Mouse (Mus musculus): ENCODE data around the gene Praf2. TPM values are rescaled to one million over a fixed set of nuclear protein-coding genes. Genes with fewer than 3 reads are reported as not detected.

Praf2 gene
- polyA plus RNA-seq (2015; fragmentation: Nextera tagmentation; extraction: Ambion mirVana): 17.1 and 24.0 TPM in 2 replicates

GRCm38 (mm10) chrX:7728215-7728921 is at the start of gene Praf2:
TSS of gene Praf2 (plus strand) at chrX:7728439.

GRCm38 (mm10) chrX:7680864-7681263 is 47.4 kb upstream of the Praf2 start, which contains the start of gene Magix:
TSS of gene Magix (minus strand) at chrX:7681251.

GRCm38 (mm10) chrX:7696954-7697381 is 31.3 kb upstream of the Praf2 start, which contains the start of gene Gpkow:
TSS of gene Gpkow (plus strand) at chrX:7697131.

GRCm38 (mm10) chrX:7714135-7714899 is 13.9 kb upstream of the Praf2 start, which contains the start of gene Wdr45:
TSS of gene Wdr45 (plus strand) at chrX:7714333.

GRCm38 (mm10) chrX:7721514-7722281 is 6.5 kb upstream of the Praf2 start, which contains the start of gene Gm45208:
TSS of gene Gm45208 (plus strand) at chrX:7722245.

GRCm38 (mm10) chrX:7750432-7751116 is 22.3 kb downstream of the Praf2 start, which contains the start of gene Ccdc120:
TSS of gene Ccdc120 (minus strand) at chrX:7750905.

GRCm38 (mm10) chrX:7762137-7762920 is 34.1 kb downstream of the Praf2 start, which contains the start of gene Tfe3:
TSS of gene Tfe3 (plus strand) at chrX:7762560.

Other genes with a start within 250 kb of the Praf2 start
- gene Foxp3, start 154.8 kb upstream of the Praf2 start, polyA plus RNA-seq (2015; fragmentation: Nextera tagmentation; extraction: Ambion mirVana): 0.04 and 0.06 TPM in 2 replicates
- gene Ppp1r3f, start 154.2 kb upstream of the Praf2 start, polyA plus RNA-seq (2015; fragmentation: Nextera tagmentation; extraction: Ambion mirVana): 0.77 and 1.1 TPM in 2 replicates
- gene Ccdc22, start 122.9 kb upstream of the Praf2 start, polyA plus RNA-seq (2015; fragmentation: Nextera tagmentation; extraction: Ambion mirVana): 15.3 and 15.9 TPM in 2 replicates
- not detected in 2 replicates for gene Cacna1f, start 121.4 kb upstream of the Praf2 start, polyA plus RNA-seq (2015; fragmentation: Nextera tagmentation; extraction: Ambion mirVana)
- gene Syp, start 90.0 kb upstream of the Praf2 start, polyA plus RNA-seq (2015; fragmentation: Nextera tagmentation; extraction: Ambion mirVana): 0.38 and 0.44 TPM in 2 replicates
- 5.2 and 5.6 TPM in 2 replicates for gene Prickle3, start 71.2 kb upstream of the Praf2 start, polyA plus RNA-seq (2015; fragmentation: Nextera tagmentation; extraction: Ambion mirVana)
- 105 and 108 TPM in 2 replicates for gene Plp2, start 57.0 kb upstream of the Praf2 start, polyA plus RNA-seq (2015; fragmentation: Nextera tagmentation; extraction: Ambion mirVana)
- 1.1 and 1.4 TPM in 2 replicates for gene Magix, start 47.2 kb upstream of the Praf2 start, polyA plus RNA-seq (2015; fragmentation: Nextera tagmentation; extraction: Ambion mirVana)
- gene Gpkow, start 31.3 kb upstream of the Praf2 start, polyA plus RNA-seq (2015; fragmentation: Nextera tagmentation; extraction: Ambion mirVana): 19.0 and 19.1 TPM in 2 replicates
- gene Wdr45, start 14.1 kb upstream of the Praf2 start, polyA plus RNA-seq (2015; fragmentation: Nextera tagmentation; extraction: Ambion mirVana): 35.2 and 35.6 TPM in 2 replicates
- not detected in 2 replicates for gene Gm45208, start 6.2 kb upstream of the Praf2 start, polyA plus RNA-seq (2015; fragmentation: Nextera tagmentation; extraction: Ambion mirVana)
- gene Ccdc120, start 22.5 kb downstream of the Praf2 start, polyA plus RNA-seq (2015; fragmentation: Nextera tagmentation; extraction: Ambion mirVana): 2.5 and 3.2 TPM in 2 replicates
- gene Tfe3, start 34.1 kb downstream of the Praf2 start, polyA plus RNA-seq (2015; fragmentation: Nextera tagmentation; extraction: Ambion mirVana): 9.9 and 12.4 TPM in 2 replicates
- gene Gripap1, start 61.3 kb downstream of the Praf2 start, polyA plus RNA-seq (2015; fragmentation: Nextera tagmentation; extraction: Ambion mirVana): 21.5 and 23.4 TPM in 2 replicates
- gene Kcnd1, start 93.8 kb downstream of the Praf2 start, polyA plus RNA-seq (2015; fragmentation: Nextera tagmentation; extraction: Ambion mirVana): 0.35 and 0.51 TPM in 2 replicates
- gene Otud5, start 112.9 kb downstream of the Praf2 start, polyA plus RNA-seq (2015; fragmentation: Nextera tagmentation; extraction: Ambion mirVana): 17.6 and 21.4 TPM in 2 replicates
- gene Pim2, start 149.8 kb downstream of the Praf2 start, polyA plus RNA-seq (2015; fragmentation: Nextera tagmentation; extraction: Ambion mirVana): 1.0 and 1.1 TPM in 2 replicates
- gene Slc35a2, start 155.6 kb downstream of the Praf2 start, polyA plus RNA-seq (2015; fragmentation: Nextera tagmentation; extraction: Ambion mirVana): 16.1 and 22.3 TPM in 2 replicates
- 50.7 and 56.9 TPM in 2 replicates for gene Pqbp1, start 170.8 kb downstream of the Praf2 start, polyA plus RNA-seq (2015; fragmentation: Nextera tagmentation; extraction: Ambion mirVana)
- 93.9 and 99.0 TPM in 2 replicates for gene Timm17b, start 170.9 kb downstream of the Praf2 start, polyA plus RNA-seq (2015; fragmentation: Nextera tagmentation; extraction: Ambion mirVana)
- not detected in 2 replicates for gene Gm10491, start 179.4 kb downstream of the Praf2 start, polyA plus RNA-seq (2015; fragmentation: Nextera tagmentation; extraction: Ambion mirVana)
- not detected in 2 replicates for gene Gm10490, start 181.1 kb downstream of the Praf2 start, polyA plus RNA-seq (2015; fragmentation: Nextera tagmentation; extraction: Ambion mirVana)
- 0.06 and 0.21 TPM in 2 replicates for gene Pcsk1n, start 191.4 kb downstream of the Praf2 start, polyA plus RNA-seq (2015; fragmentation: Nextera tagmentation; extraction: Ambion mirVana)
- gene Eras, start 200.2 kb downstream of the Praf2 start, polyA plus RNA-seq (2015; fragmentation: Nextera tagmentation; extraction: Ambion mirVana): not detected in 2 replicates
- gene Hdac6, start 219.4 kb downstream of the Praf2 start, polyA plus RNA-seq (2015; fragmentation: Nextera tagmentation; extraction: Ambion mirVana): 5.4 and 5.6 TPM in 2 replicates
- gene Gata1, start 249.6 kb downstream of the Praf2 start, polyA plus RNA-seq (2015; fragmentation: Nextera tagmentation; extraction: Ambion mirVana): 0.66 and 0.77 TPM in 2 replicates

Data from skeletal muscle tissue, postnatal 0 days (tissue).